Mouse (Mus musculus) right cerebral cortex, adult 18-20 months (tissue): ENCODE measurements around the gene Pygo1.

ENCODE experiments used
- DNase-seq: peaks from one replicate; pipeline ENCODE4 v3.0.0; 2022; ENCODE audit warnings: mixed read lengths

Gene Pygo1

GRCm38 (mm10) chr9:72925021-72925934 is at the start of gene Pygo1:
Pygo1 (plus strand) TSS chr9:72925645.
- DNase-seq = peak; percentile 31

DNA sequence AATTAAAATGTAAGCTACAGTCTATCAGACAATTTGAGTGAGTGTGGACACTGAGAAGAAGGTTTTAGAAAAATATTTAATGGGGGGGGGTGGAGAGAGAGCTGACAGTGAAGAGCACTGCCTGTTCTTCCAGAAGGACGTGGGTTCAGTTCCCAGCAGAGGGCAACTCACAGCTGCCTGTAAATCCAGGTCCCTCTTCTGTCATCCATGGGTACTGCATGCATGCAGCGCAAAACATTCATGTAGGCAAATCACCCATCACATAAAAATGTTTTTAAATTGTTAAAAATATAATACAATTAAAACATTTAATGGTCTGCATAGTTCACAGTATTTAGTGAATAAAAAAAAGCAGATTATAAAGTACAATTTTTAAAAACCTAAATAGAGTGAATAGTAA is 49.6 kb upstream of the Pygo1 start:
- no peak for DNase-seq

- DNase-seq = no peak
Observed at GRCm38 (mm10) chr9:72877905-72878304, 47.5 kb upstream of the Pygo1 start.

GRCm38 (mm10) chr9:72878656-72879055 is 46.8 kb upstream of the Pygo1 start:
- DNase-seq = no peak

GRCm38 (mm10) chr9:72879601-72880000 is 45.8 kb upstream of the Pygo1 start:
- no peak for DNase-seq

GRCm38 (mm10) chr9:72880225-72880960 is 45.1 kb upstream of the Pygo1 start:
- DNase-seq = no peak

GRCm38 (mm10) chr9:72881026-72881768 is 44.2 kb upstream of the Pygo1 start:
- peak; percentile 48 for DNase-seq

DNA sequence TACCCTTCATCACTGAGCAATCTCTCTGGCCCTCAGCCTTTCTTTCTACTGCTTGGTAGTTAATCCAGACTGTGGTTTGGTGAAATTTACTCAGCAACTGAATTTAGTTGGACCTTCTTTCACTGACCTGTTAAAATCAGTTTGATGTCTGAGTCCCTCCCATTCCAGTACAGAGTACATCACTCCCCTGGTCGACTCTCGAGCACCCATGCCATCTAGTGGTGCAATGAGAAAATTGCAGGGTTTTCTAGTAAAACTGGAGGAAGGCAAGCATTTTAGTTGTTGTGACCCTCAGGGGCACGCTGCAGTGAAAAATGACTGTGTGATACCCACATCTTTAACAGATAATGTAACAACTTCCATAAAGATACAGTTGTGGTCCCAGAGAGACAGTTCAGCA is 41.5 kb upstream of the Pygo1 start:
- peak; percentile 43 for DNase-seq

DNA sequence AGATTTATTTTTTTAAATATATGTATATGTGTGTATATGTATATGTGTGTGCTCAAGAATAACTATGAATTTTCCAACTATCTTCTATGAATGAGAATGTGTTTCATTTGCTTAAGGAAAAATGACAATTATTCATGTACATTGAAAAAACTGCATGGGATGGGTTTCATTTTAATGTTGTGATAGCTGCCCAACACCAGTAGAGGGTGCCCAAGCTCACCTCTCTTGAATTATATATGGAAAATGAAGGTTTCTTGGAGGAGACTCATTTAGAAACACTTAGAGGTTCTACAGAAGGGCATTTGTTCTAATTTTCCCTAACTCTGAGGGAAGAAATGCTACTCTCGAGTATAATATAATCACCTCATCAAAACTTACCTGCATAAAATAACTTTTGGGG is 35.7 kb upstream of the Pygo1 start:
- DNase-seq = peak; percentile 45

- no peak for DNase-seq
Observed at GRCm38 (mm10) chr9:72890499-72891085, 34.9 kb upstream of the Pygo1 start.

- no peak for DNase-seq
Observed at GRCm38 (mm10) chr9:72892761-72893160, 32.7 kb upstream of the Pygo1 start.

GRCm38 (mm10) chr9:72894796-72895352 is 30.6 kb upstream of the Pygo1 start:
- DNase-seq = no peak

DNA sequence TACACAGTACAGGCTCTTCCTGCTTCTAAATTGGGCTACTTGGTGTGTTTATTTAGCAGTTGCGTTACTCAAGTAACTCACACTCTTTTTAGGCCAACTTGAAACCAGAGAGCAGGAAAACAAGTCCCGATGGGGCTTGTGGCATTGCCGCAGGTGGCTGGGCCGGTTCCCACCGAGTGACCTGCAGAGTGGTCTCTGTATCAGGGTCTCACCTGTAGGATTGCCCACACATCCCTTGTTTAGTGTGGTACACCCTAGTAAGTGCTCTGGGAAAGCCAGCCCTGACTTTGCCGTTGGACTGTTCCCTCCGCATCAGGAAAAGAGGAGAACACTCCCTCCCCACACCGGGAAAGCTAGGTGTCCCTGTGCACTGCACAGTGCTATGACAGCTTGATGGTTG is 23.4 kb upstream of the Pygo1 start:
- no peak for DNase-seq

DNA sequence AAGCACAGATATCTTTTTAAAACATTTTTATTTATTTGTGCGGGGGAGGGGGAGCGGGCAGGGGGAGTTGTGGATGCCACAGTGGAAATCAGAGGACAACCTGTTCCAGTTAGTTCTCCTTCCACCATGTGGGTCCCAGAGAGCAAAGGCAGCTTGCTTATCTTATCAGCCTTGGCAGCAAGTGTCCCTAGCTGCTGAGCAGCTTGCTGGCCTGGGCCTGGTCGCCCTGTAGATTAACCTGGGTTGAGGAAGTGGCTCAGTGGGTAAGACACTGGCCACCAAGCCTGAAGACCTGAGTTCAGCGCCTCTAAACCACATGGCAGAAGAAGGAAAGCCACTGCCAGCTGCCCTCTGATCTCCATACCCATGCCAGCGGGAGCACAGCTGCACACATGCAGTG is 22.8 kb upstream of the Pygo1 start:
- DNase-seq = no peak

DNA sequence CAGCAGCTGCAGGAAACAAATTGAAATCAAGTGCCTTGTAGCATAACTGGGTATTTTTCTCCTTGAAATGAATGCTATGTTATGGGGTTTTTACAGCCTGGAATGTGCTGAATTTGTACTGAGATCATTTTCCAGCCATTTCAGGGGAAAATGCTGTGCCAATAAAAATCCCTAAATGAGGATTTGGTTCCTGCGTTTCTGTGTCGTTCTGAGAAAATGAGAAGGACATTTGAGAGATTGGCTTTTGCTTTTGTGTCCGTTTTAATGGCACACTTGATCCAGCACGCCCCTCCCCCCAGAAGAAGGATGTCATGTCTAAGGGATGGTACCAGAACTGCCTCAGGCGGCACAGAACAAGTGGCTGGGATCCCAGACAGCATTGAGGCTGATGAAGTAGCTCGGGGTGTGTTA is 18.7 kb upstream of the Pygo1 start:
- DNase-seq = peak; percentile 19

GRCm38 (mm10) chr9:72911381-72911780 is 14.1 kb upstream of the Pygo1 start:
- no peak for DNase-seq

DNA sequence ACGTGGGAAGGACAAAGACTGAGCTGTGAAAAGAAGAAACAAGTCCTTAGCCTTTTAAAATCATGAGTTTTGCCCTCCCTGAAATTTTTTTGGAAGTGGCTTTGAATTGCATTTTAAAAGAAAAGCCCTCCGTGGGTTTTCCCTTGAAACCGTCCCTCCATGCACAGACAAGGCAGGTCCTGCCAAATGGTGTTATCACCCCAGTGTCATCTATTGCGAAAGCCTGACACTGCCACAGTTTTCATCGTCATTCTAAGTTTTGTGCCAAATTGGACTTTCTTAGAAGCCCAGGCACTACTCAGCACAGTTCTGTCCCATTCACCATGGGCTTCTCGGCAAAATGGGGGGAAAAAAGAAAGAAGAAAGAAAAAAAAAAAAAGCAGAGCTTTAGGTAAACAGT is 11.9 kb upstream of the Pygo1 start:
- no peak for DNase-seq

GRCm38 (mm10) chr9:72915728-72916127 is 9.7 kb upstream of the Pygo1 start:
- no peak for DNase-seq

DNA sequence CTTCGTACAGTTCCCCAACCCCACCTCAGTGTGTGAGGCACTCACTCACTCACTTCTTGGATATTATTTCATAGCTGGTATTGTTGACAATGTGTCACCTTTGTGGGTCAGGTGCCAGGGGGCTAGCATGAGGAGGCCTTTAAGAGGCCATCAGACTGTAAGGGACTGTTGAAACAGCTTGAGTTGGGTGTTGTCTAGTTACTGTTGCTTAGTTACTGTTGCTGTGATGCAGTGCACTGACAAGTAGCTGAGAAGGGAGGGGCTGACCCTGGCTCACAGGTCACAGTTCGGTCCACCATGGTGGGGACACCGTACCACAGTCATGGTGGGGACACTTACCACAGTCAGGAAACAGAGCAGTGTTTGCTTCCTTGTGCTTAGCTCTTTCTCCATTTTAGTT is 2.4 kb upstream of the Pygo1 start:
- DNase-seq = no peak

DNA sequence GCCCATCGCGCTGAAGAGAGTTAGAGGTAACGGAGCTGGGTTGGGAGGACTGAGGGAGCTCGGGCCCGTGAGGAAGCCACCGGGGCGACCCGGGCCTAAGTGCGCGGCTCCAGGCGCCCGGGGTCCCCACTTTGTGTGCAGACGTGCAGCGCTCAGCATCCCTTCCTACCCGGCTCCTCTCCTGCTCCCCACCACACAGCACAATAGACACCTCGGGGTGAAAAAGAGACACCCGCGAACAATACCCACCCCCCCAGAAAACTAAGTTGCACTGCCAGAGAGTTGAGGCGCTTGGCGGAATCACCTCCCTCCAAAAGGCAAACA is 452 bp downstream of the Pygo1 start:
- DNase-seq = no peak

- peak; percentile 82 for DNase-seq
Observed at GRCm38 (mm10) chr9:72931166-72931790, 5.8 kb downstream of the Pygo1 start.

GRCm38 (mm10) chr9:72935309-72935708 is 9.9 kb downstream of the Pygo1 start:
- DNase-seq = no peak
